Mouse (Mus musculus) MN1 (cell line): ENCODE results near the gene Sbk1.
A peak's percentile ranks its signal among the peaks of the same experiment; 100 is the strongest.

Experiments
- DNase-seq: peaks from one replicate; pipeline ENCODE4 v3.0.0-alpha.2; 2016; ENCODE audit warnings: low spot score

Gene Sbk1

GRCm38 (mm10) chr7:126271712-126272683, at the start of gene Sbk1:
Gene Sbk1, plus strand, starts transcription at chr7:126272619.
- peak; percentile 92 for DNase-seq

- DNase-seq: peak; percentile 82
These were observed 49.7 kb upstream of the Sbk1 start for GRCm38 (mm10) chr7:126222753-126223152.

- no peak for DNase-seq
These were observed 46.3 kb upstream of the Sbk1 start for GRCm38 (mm10) chr7:126226136-126226535.

GRCm38 (mm10) chr7:126230357-126231148, 41.9 kb upstream of the Sbk1 start:
- no peak for DNase-seq

- DNase-seq: no peak
These were observed 39.9 kb upstream of the Sbk1 start for GRCm38 (mm10) chr7:126232345-126233071.

GRCm38 (mm10) chr7:126234611-126235010, 37.8 kb upstream of the Sbk1 start:
- no peak for DNase-seq

- DNase-seq: no peak
These were observed 36.2 kb upstream of the Sbk1 start for GRCm38 (mm10) chr7:126236083-126236793.

GRCm38 (mm10) chr7:126236794-126237192, 35.6 kb upstream of the Sbk1 start:
- peak; percentile 40 for DNase-seq

- no peak for DNase-seq
These were observed 31.5 kb upstream of the Sbk1 start for GRCm38 (mm10) chr7:126240814-126241360.

- DNase-seq: peak; percentile 86
These were observed 28.2 kb upstream of the Sbk1 start for GRCm38 (mm10) chr7:126244168-126244750.

- DNase-seq: no peak
These were observed 24.3 kb upstream of the Sbk1 start for GRCm38 (mm10) chr7:126248088-126248487.

GRCm38 (mm10) chr7:126248641-126249141, 23.7 kb upstream of the Sbk1 start:
- DNase-seq: no peak

GRCm38 (mm10) chr7:126249146-126249545, 23.3 kb upstream of the Sbk1 start:
- DNase-seq: no peak

- DNase-seq: no peak
These were observed 22.4 kb upstream of the Sbk1 start for GRCm38 (mm10) chr7:126249986-126250385.

GRCm38 (mm10) chr7:126250481-126250880, 21.9 kb upstream of the Sbk1 start:
- DNase-seq: no peak

GRCm38 (mm10) chr7:126251698-126252097, 20.7 kb upstream of the Sbk1 start:
- no peak for DNase-seq

- no peak for DNase-seq
These were observed 20.2 kb upstream of the Sbk1 start for GRCm38 (mm10) chr7:126252230-126252629.

GRCm38 (mm10) chr7:126260280-126261210, 11.9 kb upstream of the Sbk1 start:
- DNase-seq: peak; percentile 79

- no peak for DNase-seq
These were observed 10.6 kb upstream of the Sbk1 start for GRCm38 (mm10) chr7:126261823-126262222.
